Mouse (Mus musculus) erythroblast, adult 5-6 weeks (primary cell): Measurements from ENCODE around the gene Srsf1. TPM values are rescaled to one million over a fixed set of nuclear protein-coding genes. Genes with fewer than 3 reads are reported as not detected.
"Not testable (repeated sequence)": the region's sequence is repeated elsewhere in the genome, so short reads cannot be mapped to it uniquely, and the experiment has no call there.

Experiments used
- ATAC-seq: replicated peaks from 2 replicates; pipeline ENCODE4 v1.8.0; 2016; ENCODE audit warnings: moderate number of reproducible peaks, mild to moderate bottlenecking, moderate TSS enrichment, inconsistent platforms; ENCODE audit not compliant: poor library complexity, low FRiP score, severe bottlenecking
- total RNA-seq, 2 experiments: library from RNA; stranded (forward) in 1 of 2; stranded (reverse) in 1 of 2; fragments of 150-400 nt in 1 of 2; fragments of 200-764, 138-1000 nt in 1 of 2; gene quantifications; 2 replicates each; pipeline versions ENCODE4 v1.2.3 to v1.2.4; 2015 to 2017; ENCODE audit warnings: low replicate concordance in 2 of 2

The Srsf1 gene
- total RNA-seq, 2 experiments from 2014 or later = 317 to 505 TPM

GRCm38 (mm10) chr11:88036761-88037251 is 10.4 kb upstream of the Srsf1 start:
- no peak for ATAC-seq

- no peak for ATAC-seq
Measured at GRCm38 (mm10) chr11:88037386-88037785, 9.8 kb upstream of the Srsf1 start.

GRCm38 (mm10) chr11:88039066-88039465 is 8.1 kb upstream of the Srsf1 start:
- no peak for ATAC-seq

GRCm38 (mm10) chr11:88044314-88044713 is 2.9 kb upstream of the Srsf1 start:
- ATAC-seq = no peak

GRCm38 (mm10) chr11:88045159-88045558 is 2.0 kb upstream of the Srsf1 start:
- ATAC-seq = not testable (repeated sequence)

- peak; percentile 70 for ATAC-seq
Measured at GRCm38 (mm10) chr11:88045878-88046277, 1.3 kb upstream of the Srsf1 start.

- ATAC-seq = no peak
Measured at GRCm38 (mm10) chr11:88046323-88046937, 743 bp upstream of the Srsf1 start.

GRCm38 (mm10) chr11:88047871-88048531 is 828 bp downstream of the Srsf1 start:
- peak; percentile 23 for ATAC-seq

- peak; percentile 42 for ATAC-seq
Measured at GRCm38 (mm10) chr11:88048961-88049670, 1.9 kb downstream of the Srsf1 start.

- no peak for ATAC-seq
Measured at GRCm38 (mm10) chr11:88049732-88050131, 2.6 kb downstream of the Srsf1 start.

- no peak for ATAC-seq
Measured at GRCm38 (mm10) chr11:88052638-88053037, 5.5 kb downstream of the Srsf1 start.

- no peak for ATAC-seq
Measured at GRCm38 (mm10) chr11:88053821-88054220, 6.6 kb downstream of the Srsf1 start.

GRCm38 (mm10) chr11:88054589-88054988 is 7.4 kb downstream of the Srsf1 start:
- ATAC-seq = peak; percentile 72

GRCm38 (mm10) chr11:88055777-88056176 is 8.6 kb downstream of the Srsf1 start:
- no peak for ATAC-seq

GRCm38 (mm10) chr11:88057788-88058187 is 10.6 kb downstream of the Srsf1 start:
- no peak for ATAC-seq

GRCm38 (mm10) chr11:88059141-88059540 is 12.0 kb downstream of the Srsf1 start:
- ATAC-seq = peak; percentile 92

GRCm38 (mm10) chr11:88061892-88062625 is 14.9 kb downstream of the Srsf1 start:
- ATAC-seq = no peak

- no peak for ATAC-seq
Measured at GRCm38 (mm10) chr11:88065732-88066131, 18.6 kb downstream of the Srsf1 start.

GRCm38 (mm10) chr11:88067191-88067585 is 20.0 kb downstream of the Srsf1 start:
- 0 out of 2 replicates have a peak, but pooled peaks have one; percentile 40 for ATAC-seq
